Mouse (Mus musculus) intestine, embryonic 16.5 days (tissue): ENCODE data around the gene Tssk2. TPM values are rescaled to one million over a fixed set of nuclear protein-coding genes. Genes with fewer than 3 reads are reported as not detected.
A peak's percentile ranks its signal among the peaks of the same experiment; 100 is the strongest.

Source experiments
- ATAC-seq: fragments of 200-750 bp; cut with Nextera tagmentation; 2 replicates; pipeline ENCODE4 v1.8.0; 2017; ENCODE audit warnings: moderate TSS enrichment, moderate library complexity
- H3K27ac ChIP-seq: fragments of 300-500 bp; sonication (generic); 2 replicates; pipeline ENCODE4 v1.5.1; 2014; ENCODE audit warnings: mild to moderate bottlenecking, low read length
- H3K27me3 ChIP-seq: fragments of 300-500 bp; sonication (generic); replicated peaks from 2 replicates; pipeline ENCODE4 v1.6.1; 2014; ENCODE audit warnings: low read length, control low read depth, mixed read lengths; ENCODE audit not compliant: control insufficient read depth, insufficient read depth
- H3K36me3 ChIP-seq: fragments of 300-500 bp; sonication (generic); 2 replicates; pipeline ENCODE4 v1.6.1; 2014; ENCODE audit warnings: low read length, control low read depth; ENCODE audit not compliant: control insufficient read depth, insufficient read depth
- H3K4me1 ChIP-seq: fragments of 300-500 bp; sonication (generic); 2 replicates; pipeline ENCODE4 v1.6.1; 2014; ENCODE audit warnings: low read length, control low read depth, mixed read lengths; ENCODE audit not compliant: control insufficient read depth, insufficient read depth
- H3K4me2 ChIP-seq: fragments of 300-500 bp; sonication (generic); 2 replicates; pipeline ENCODE4 v1.6.1; 2014; ENCODE audit warnings: low read depth, low read length, control low read depth
- H3K4me3 ChIP-seq: fragments of 300-500 bp; sonication (generic); 2 replicates; pipeline ENCODE4 v1.5.1; 2014; ENCODE audit warnings: mild to moderate bottlenecking, low read length
- H3K9ac ChIP-seq: fragments of 300-500 bp; sonication (generic); 2 replicates; pipeline ENCODE4 v1.6.1; 2014; ENCODE audit warnings: low read depth, low read length
- H3K9me3 ChIP-seq: fragments of 300-500 bp; sonication (generic); 2 replicates; pipeline ENCODE4 v1.6.1; 2016; ENCODE audit warnings: low read length, control low read depth; ENCODE audit not compliant: control insufficient read depth
- WGBS: fragments of 180-500 bp; shearing (Covaris S2); extraction: QIAGEN DNeasy Blood & Tissue Kit; methylation state at CpG from one replicate; pipeline ENCODE4 v1.1.7; 2014; 5-methylcytosine and 5-hydroxymethylcytosine counted together
- polyA plus RNA-seq: library from polyadenylated mRNA; unstranded; fragments of >200 nt; fragmentation: Nextera tagmentation; extraction: Ambion mirVana; gene quantifications from 2 replicates; pipeline ENCODE4 v1.2.1, GENCODE M21; 2015

The Tssk2 gene
- polyA plus RNA-seq, 1 experiment from 2014 or later, result not detected

DNA sequence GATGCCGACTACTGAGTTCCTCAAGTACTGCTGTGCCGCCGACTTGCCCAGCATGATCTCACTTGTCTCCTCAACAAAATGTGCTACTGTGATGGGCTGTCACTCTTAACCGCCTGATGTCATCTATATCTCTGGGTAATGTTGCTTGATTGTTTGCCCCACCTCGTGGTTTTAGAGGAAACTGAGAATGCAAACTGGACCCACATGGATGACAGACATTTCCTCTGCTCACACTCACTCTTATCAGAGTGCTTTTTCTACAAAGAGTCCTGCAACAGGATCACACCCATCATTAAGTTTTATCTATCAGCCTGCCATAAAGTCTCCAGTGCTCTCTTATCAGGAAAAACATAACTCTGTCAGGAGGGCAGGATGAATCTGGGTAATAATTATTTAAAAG lies 27.2 kb upstream of the Tssk2 start:
- Histone ChIP-seq H3K27ac (no peak overlapping the region), H3K4me2 (no peak overlapping the region), H3K27me3 (no peaks in the 10 kb centered on the region), H3K36me3 (no peaks in the 10 kb centered on the region), H3K9me3 (no peaks in the 10 kb centered on the region), H3K4me1 (peaks cover 18% of the 10 kb centered on the region), H3K4me3 (no peak overlapping the region), H3K9ac (no peak overlapping the region)
- peak; percentile 84 for ATAC-seq
- WGBS, result 56% methylated on average over 5 of the region's 5 CpGs

DNA sequence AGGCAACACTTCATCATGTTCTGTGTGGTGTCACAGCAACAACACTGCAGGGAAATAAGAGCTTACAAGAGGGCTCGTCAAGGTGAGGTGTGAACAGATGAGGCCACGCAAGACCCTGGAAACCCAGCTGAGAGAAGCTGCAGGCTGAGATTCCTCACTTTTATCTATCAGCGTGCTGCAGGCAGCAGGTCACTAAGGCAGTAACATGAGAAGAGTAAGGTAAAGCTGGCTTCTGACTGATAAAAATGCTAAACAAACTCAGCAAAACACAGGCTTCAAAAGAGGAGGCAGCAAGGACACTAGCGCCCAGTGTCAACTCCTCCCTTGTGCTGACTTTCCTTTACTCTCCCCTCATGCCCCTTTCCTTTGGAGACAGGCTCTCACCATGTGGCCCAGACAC lies 25.4 kb upstream of the Tssk2 start:
- ATAC-seq, result no peak
- 50% methylated on average over 4 of the region's 4 CpGs for whole genome bisulfite sequencing
- H3K4me2 ChIP-seq, result no peak overlapping the region
- no peak overlapping the region for H3K4me3 ChIP-seq
- H3K9me3 ChIP-seq, result no peaks in the 10 kb centered on the region
- H3K27me3 ChIP-seq, result no peaks in the 10 kb centered on the region
- no peak overlapping the region for H3K27ac ChIP-seq
- no peak overlapping the region for H3K9ac ChIP-seq
- peaks cover 16% of the 10 kb centered on the region for H3K4me1 ChIP-seq
- H3K36me3 ChIP-seq, result no peaks in the 10 kb centered on the region

DNA sequence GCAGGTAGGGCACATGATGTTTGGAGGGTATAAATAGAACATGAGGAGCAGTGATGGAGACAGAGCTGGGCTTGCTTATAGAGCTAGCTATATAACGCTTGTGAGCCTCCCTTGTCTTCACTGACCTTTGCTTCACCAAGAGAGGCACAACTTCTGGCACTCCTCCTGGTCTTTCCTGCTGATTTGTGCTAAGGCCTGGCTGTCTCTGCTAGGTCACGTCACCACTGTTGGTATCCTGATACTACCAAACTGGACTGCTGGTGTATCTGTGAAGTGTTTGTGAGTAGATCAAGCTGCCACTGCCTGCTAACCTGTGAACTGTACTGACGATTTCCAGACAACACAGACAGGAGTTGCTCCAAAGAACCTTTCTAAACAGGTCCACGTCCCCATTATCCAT lies 23.3 kb upstream of the Tssk2 start:
- Histone ChIP-seq H3K9me3 (no peaks in the 10 kb centered on the region), H3K4me3 (no peak overlapping the region), H3K4me1 (peaks cover 16% of the 10 kb centered on the region), H3K27me3 (no peaks in the 10 kb centered on the region), H3K9ac (no peak overlapping the region), H3K36me3 (no peaks in the 10 kb centered on the region), H3K27ac (no peak overlapping the region), H3K4me2 (no peak overlapping the region)
- ATAC-seq, result peak; percentile 38; the same call in 1 of the 2 replicates
- 60% methylated on average over 4 of the region's 4 CpGs for WGBS

DNA sequence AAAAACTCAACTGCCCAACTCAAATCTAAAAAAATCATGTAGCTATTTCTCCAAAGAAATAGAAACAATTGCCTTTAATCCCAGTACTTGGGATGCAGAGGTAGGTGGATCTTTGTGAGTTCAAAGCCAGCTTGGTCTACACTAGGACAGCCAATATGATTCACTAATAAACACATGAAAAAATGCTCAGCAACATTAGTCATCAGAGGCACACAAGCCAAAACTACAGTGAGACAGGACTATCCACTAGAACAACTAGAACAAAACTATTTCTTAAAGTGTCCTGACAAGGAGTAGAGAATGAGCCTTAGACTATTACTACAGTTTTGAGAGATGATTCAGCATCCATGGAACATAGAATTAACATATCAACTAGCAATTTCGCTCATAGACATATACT lies 22.3 kb upstream of the Tssk2 start:
- Histone ChIP-seq H3K27me3 (no peaks in the 10 kb centered on the region), H3K9ac (no peak overlapping the region), H3K4me2 (no peak overlapping the region), H3K4me1 (peaks cover 12% of the 10 kb centered on the region), H3K27ac (no peak overlapping the region), H3K9me3 (no peaks in the 10 kb centered on the region), H3K4me3 (no peak overlapping the region), H3K36me3 (no peaks in the 10 kb centered on the region)
- WGBS, result 98% methylated on average over 1 of the region's 1 CpGs
- no peak for ATAC-seq

DNA sequence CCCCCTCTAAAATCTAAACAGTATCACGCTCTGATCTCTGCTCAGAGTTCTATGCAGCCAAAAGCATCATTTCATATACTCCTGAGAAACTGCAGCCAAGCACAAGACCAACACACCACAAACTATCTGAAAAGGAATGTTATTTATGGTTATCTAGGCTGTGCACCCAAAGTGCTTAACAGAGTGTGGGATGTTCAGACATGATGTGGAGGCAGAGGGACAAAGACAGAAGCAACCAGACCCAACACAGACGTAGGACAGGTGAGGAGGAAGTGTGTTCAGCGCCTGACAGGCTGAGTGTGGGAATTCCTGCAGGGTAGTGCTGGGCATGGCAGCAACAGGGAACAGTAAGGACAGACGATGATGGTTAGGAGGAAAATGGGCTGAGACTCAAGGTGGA lies 18.9 kb upstream of the Tssk2 start:
- H3K4me2 ChIP-seq, result no peak overlapping the region
- no peak overlapping the region for H3K9ac ChIP-seq
- no peak overlapping the region for H3K4me3 ChIP-seq
- no peak overlapping the region for H3K27ac ChIP-seq
- no peak for ATAC-seq
- no peaks in the 10 kb centered on the region for H3K9me3 ChIP-seq
- peaks cover 8% of the 10 kb centered on the region for H3K4me1 ChIP-seq
- peaks cover 3% of the 10 kb centered on the region; the same call in 1 of the 2 replicates for H3K36me3 ChIP-seq
- H3K27me3 ChIP-seq, result no peaks in the 10 kb centered on the region
- 78% methylated on average over 4 of the region's 4 CpGs for WGBS

DNA sequence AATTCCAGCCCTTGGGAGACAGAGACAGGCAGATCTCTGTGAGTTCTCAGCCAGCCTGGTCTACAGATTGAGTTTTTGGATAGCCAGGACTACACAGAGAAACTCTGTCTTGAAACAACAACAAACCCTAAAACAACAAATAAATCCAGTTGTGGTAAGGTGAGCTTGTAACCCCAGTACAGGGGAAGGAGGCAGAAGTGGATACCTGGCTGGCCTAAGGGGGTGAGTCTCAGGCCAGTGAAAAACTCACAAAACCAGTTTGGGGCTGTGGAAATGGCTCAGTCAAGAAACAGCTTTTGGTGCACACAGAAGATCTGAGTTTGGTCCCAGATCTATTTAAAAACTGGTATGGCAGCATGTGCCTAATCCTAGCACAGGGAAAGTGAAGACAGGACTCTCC lies 16.2 kb upstream of the Tssk2 start:
- H3K27ac ChIP-seq, result no peak overlapping the region
- H3K4me1 ChIP-seq, result peaks cover 11% of the 10 kb centered on the region
- no peaks in the 10 kb centered on the region for H3K27me3 ChIP-seq
- H3K9me3 ChIP-seq, result no peaks in the 10 kb centered on the region
- peaks cover 3% of the 10 kb centered on the region; the same call in 1 of the 2 replicates for H3K36me3 ChIP-seq
- ATAC-seq, result no peak
- H3K4me3 ChIP-seq, result no peak overlapping the region
- H3K4me2 ChIP-seq, result no peak overlapping the region
- H3K9ac ChIP-seq, result no peak overlapping the region

DNA sequence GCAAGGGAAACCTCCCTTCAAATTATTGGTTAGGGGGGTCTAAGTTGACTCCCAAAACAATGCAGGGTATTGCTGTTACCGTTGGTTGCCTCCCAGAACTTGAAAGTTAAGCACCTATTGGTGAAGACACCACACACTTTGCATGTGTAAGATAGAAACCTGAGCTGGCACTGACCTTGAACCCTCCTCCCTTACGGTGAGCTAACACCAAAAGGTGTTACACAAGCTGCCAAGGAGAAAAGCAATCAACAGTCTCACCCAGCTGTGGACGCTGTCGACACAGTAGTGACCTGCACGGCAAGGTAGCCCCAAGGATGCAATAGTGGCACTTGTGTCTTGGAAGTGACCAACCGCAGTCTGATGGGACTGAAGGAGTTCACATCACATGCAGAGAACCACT lies 14.3 kb upstream of the Tssk2 start:
- no peaks in the 10 kb centered on the region for H3K27me3 ChIP-seq
- ATAC-seq, result no peak
- H3K4me3 ChIP-seq, result no peak overlapping the region
- no peak overlapping the region for H3K27ac ChIP-seq
- no peaks in the 10 kb centered on the region for H3K9me3 ChIP-seq
- WGBS, result 70% methylated on average over 6 of the region's 6 CpGs
- H3K4me2 ChIP-seq, result no peak overlapping the region
- no peak overlapping the region for H3K9ac ChIP-seq
- H3K36me3 ChIP-seq, result peaks cover 3% of the 10 kb centered on the region; the same call in 1 of the 2 replicates
- H3K4me1 ChIP-seq, result peaks cover 11% of the 10 kb centered on the region

DNA sequence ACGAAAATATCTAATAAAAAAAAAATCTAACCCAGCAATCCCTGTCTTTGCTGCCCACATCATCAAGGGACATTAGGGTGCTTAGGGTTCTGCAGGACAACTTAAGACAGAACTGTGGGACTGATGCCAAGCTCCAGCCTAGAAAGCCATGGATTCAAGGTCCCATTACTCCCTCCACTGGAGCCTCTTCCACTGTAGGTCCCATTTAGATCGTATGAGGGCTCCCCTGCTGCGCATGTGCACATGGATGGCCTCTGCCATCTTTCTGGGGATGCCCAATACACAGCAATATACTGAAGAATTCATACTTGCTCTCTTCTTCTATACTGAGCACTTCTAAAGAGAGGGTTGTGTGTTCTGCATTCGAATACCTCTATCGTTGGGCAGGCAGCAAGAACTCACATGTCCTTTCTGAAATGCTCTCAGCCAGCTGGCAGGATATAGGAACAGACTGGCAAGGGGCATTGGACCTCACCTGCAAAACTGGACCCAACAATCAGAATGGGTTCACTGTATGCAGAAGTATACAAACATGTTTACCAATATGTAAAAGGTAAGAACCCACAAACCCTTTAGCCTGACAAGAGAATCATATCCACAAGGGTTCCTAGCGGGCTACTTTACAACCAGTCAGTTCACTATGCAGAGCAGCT lies 8.6 kb upstream of the Tssk2 start:
- Histone ChIP-seq H3K27ac (no peak overlapping the region), H3K36me3 (no peaks in the 10 kb centered on the region), H3K27me3 (no peaks in the 10 kb centered on the region), H3K9me3 (no peaks in the 10 kb centered on the region), H3K4me1 (peaks cover 19% of the 10 kb centered on the region), H3K4me3 (peak overlapping the region; percentile 97), H3K9ac (peak overlapping the region; percentile 99; the same call in 1 of the 2 replicates), H3K4me2 (peak overlapping the region; percentile 89)
- no peak for ATAC-seq
- 85% methylated on average over 6 of the region's 6 CpGs for WGBS

DNA sequence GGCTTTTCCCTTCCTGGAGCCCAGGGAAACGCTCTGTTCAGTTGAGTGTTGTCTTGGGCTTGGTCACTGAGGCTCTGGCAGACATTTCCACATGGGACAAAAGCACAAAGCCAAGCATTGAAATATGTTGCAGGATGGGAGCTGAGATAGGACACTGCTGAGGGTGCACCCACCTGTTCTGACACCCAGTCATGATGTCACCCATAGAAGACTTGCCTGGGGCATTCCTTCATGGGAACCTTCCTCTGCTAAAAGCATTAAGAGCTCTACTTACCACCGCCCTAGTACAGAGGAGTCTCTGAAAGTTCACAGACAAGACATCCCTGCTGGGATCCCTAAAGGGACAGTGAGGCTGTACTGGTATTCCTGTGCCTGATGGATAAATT lies 8.1 kb upstream of the Tssk2 start:
- WGBS, result 34% methylated on average over 2 of the region's 2 CpGs
- no peaks in the 10 kb centered on the region for H3K36me3 ChIP-seq
- peak overlapping the region; percentile 97 for H3K4me3 ChIP-seq
- H3K4me2 ChIP-seq, result peak overlapping the region; percentile 89
- H3K9me3 ChIP-seq, result no peaks in the 10 kb centered on the region
- no peaks in the 10 kb centered on the region for H3K27me3 ChIP-seq
- peaks cover 19% of the 10 kb centered on the region for H3K4me1 ChIP-seq
- no peak overlapping the region for H3K27ac ChIP-seq
- no peak for ATAC-seq
- H3K9ac ChIP-seq, result peak overlapping the region; percentile 99
